Mouse (Mus musculus) limb, embryonic 12.5 days (tissue): ENCODE results near the gene Dis3l. TPM values are rescaled to one million over a fixed set of nuclear protein-coding genes. Genes with fewer than 3 reads are reported as not detected.
A peak's percentile ranks its signal among the peaks of the same experiment; 100 is the strongest.
"Not testable (repeated sequence)": the region's sequence is repeated elsewhere in the genome, so short reads cannot be mapped to it uniquely, and the experiment has no call there.

Experiments
- ATAC-seq: fragments of 200-750 bp; cut with Nextera tagmentation; 2 replicates; pipeline ENCODE4 v1.8.0; 2017; ENCODE audit warnings: low read depth, moderate TSS enrichment; ENCODE audit not compliant: insufficient number of reproducible peaks, insufficient read depth, low FRiP score, low TSS enrichment
- H3K27ac ChIP-seq: fragments of 300-500 bp; sonication (generic); 2 replicates; pipeline ENCODE4 v1.5.1; 2016; ENCODE audit warnings: mild to moderate bottlenecking, moderate library complexity
- H3K27me3 ChIP-seq: fragments of 300-500 bp; sonication (generic); 2 replicates; pipeline ENCODE4 v1.6.1; 2016; ENCODE audit warnings: mild to moderate bottlenecking, moderate library complexity
- H3K36me3 ChIP-seq: fragments of 300-500 bp; sonication (generic); 2 replicates; pipeline ENCODE4 v1.6.1; 2016; ENCODE audit warnings: mild to moderate bottlenecking, moderate library complexity
- H3K4me1 ChIP-seq: fragments of 300-500 bp; sonication (generic); replicated peaks from 2 replicates; pipeline ENCODE4 v1.6.1; 2016
- H3K4me2 ChIP-seq: fragments of 300-500 bp; sonication (generic); 2 replicates; pipeline ENCODE4 v1.6.1; 2016; ENCODE audit warnings: mild to moderate bottlenecking, moderate library complexity
- H3K4me3 ChIP-seq: fragments of 300-500 bp; sonication (generic); replicated peaks from 2 replicates; pipeline ENCODE4 v1.5.1; 2016; ENCODE audit warnings: mild to moderate bottlenecking
- H3K9ac ChIP-seq: fragments of 300-500 bp; sonication (generic); replicated peaks from 2 replicates; pipeline ENCODE4 v1.6.1; 2016; ENCODE audit warnings: mild to moderate bottlenecking, moderate library complexity
- H3K9me3 ChIP-seq: fragments of 300-500 bp; sonication (generic); 2 replicates; pipeline ENCODE4 v1.6.1; 2016; ENCODE audit warnings: mild to moderate bottlenecking, moderate library complexity
- WGBS: fragments of 180-500 bp; shearing (Covaris S2); methylation state at CpG from one replicate; pipeline ENCODE4 v1.1.7; 2016; 5-methylcytosine and 5-hydroxymethylcytosine counted together
- polyA plus RNA-seq: library from polyadenylated mRNA; unstranded; fragments of >200 nt; fragmentation: Nextera tagmentation; extraction: Ambion mirVana; gene quantifications from 2 replicates; pipeline ENCODE4 v1.2.1, GENCODE M21; 2016

The Dis3l gene
- polyA plus RNA-seq, 1 experiment from 2014 or later: 22.5 TPM

DNA sequence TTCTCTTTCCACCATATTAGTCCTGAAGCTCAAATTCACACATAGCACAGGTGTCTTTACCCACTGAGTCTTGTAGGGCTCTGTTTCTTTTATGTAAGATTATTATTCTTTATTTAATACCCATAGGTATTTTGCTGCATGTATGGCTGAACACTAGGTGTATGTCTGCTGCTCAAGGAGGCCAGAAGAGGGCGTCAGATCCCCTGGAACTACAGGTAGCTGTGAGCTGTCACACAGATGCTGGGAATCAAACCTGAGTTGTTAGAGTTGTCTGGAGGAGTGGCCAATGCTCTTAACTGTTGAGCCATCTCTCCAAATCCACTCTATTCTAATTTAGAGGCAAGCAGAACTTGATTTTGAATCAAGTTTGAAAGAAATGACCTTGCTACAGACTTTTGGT, 29.0 kb downstream of the Dis3l start:
- Histone ChIP-seq H3K4me1 (no peaks in the 10 kb centered on the region), H3K27ac (no peak overlapping the region), H3K9ac (no peak overlapping the region), H3K36me3 (peaks cover 65% of the 10 kb centered on the region), H3K4me2 (no peak overlapping the region), H3K9me3 (no peaks in the 10 kb centered on the region), H3K4me3 (no peak overlapping the region), H3K27me3 (no peaks in the 10 kb centered on the region)
- 33% methylated on average over 1 of the region's 1 CpGs for WGBS
- ATAC-seq: no peak

GRCm38 (mm10) chr9:64310996-64311785, 29.9 kb downstream of the Dis3l start:
- ATAC-seq: no peak
- WGBS: 71% methylated on average over 16 of the region's 16 CpGs
- no peak overlapping the region for H3K4me3 ChIP-seq
- H3K9me3 ChIP-seq: no peaks in the 10 kb centered on the region
- H3K4me1 ChIP-seq: no peaks in the 10 kb centered on the region
- H3K4me2 ChIP-seq: no peak overlapping the region
- H3K9ac ChIP-seq: no peak overlapping the region
- H3K27me3 ChIP-seq: no peaks in the 10 kb centered on the region
- H3K36me3 ChIP-seq: peaks cover 68% of the 10 kb centered on the region
- H3K27ac ChIP-seq: no peak overlapping the region

DNA sequence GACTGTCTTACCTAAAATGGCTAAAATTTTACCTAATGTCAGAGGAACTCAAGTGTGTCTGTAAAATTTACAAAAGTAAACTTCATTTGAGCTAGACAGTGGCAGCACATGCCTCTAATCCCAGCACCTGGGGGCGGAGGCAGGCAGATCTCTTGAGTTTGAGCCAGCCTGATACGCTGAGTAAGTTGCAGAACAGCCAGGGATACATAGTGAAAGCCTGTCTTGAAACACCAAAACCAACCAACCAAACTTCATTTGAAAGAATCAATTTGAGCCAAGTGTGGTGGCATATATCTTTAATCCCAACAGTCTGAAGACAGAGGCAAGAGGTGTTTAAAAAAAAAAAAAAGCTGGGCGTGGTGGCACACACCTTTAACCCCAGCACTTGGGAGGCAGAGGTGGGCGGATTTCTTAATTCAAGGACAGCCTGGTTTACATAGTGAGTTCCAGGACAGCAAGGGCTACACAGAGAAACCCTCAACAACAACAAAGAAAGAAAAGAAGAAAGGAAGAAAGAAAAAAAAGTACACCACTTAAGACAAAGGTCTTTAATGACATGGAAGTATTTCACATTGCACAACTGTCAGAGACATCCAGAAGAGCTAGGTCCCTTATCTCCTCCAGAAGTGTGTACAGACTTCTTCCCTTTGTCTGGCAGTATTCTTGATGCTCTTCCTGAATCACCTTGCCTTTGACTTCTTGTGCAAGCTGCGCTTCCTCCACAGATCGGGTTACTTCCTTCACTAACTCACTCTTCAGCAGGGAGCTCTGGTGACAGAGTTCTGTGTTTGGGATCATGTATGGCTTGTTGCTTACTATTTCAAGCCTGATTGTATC, 34.4 kb downstream of the Dis3l start:
- Histone ChIP-seq H3K36me3 (peaks cover 80% of the 10 kb centered on the region), H3K4me3 (no peak overlapping the region), H3K27ac (no peak overlapping the region), H3K4me1 (no peaks in the 10 kb centered on the region), H3K4me2 (no peak overlapping the region), H3K9me3 (no peaks in the 10 kb centered on the region), H3K9ac (no peak overlapping the region), H3K27me3 (no peaks in the 10 kb centered on the region)
- WGBS: 83% methylated on average over 6 of the region's 6 CpGs
- no peak for ATAC-seq

DNA sequence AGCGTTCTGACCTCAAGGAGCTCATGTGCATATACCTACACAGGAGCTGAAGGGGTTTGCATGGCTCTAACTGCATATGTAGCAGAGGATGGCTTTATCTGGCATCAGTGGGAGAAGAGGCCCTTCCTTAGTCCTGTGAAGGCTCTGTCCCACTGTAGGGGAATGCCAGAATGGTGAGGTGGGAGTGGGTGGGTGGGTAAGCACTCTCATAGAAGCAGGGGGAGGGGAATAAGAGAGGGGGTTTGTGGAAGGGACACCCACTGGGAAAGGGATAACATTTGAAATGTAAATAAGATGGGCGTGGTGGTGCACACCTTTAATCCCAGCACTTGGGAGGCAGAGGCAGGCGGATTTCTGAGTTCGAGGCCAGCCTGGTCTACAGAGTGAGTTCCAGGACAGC, 38.0 kb downstream of the Dis3l start:
- H3K9me3 ChIP-seq, H3K4me1 ChIP-seq, ATAC-seq, H3K9ac ChIP-seq, H3K27ac ChIP-seq, H3K4me3 ChIP-seq, H3K27me3 ChIP-seq, H3K4me2 ChIP-seq: not testable (repeated sequence)
- 95% methylated on average over 4 of the region's 4 CpGs for WGBS
- peaks cover 84% of the 10 kb centered on the region for H3K36me3 ChIP-seq

DNA sequence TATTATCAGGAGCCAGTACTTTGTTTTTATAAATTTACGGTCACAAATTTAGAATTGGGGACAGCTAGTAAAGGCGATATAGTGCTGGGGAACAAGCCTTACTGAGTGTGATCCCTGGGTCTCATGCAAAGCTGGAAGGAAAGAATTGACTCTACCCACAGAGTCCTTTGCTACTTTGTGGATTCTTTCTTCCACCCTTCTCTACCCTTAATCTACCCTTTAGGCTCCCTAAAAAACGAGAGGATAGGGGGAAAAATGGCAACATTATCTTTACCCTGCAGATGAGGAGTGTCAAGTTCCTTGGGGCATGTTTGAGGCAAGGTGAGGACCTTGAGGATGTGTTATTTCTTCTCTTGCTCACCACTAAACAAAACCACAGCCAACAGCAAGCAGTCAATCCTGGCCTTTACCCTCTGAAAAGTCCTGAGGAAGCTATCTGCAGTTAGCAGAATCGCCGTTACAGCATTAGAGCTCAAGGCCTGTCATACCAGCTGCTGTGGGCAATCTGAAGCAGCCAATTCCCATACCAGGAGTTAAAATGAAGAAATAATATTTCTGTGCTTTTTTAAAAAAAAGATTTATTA, 58.6 kb downstream of the Dis3l start:
- ATAC-seq: no peak

DNA sequence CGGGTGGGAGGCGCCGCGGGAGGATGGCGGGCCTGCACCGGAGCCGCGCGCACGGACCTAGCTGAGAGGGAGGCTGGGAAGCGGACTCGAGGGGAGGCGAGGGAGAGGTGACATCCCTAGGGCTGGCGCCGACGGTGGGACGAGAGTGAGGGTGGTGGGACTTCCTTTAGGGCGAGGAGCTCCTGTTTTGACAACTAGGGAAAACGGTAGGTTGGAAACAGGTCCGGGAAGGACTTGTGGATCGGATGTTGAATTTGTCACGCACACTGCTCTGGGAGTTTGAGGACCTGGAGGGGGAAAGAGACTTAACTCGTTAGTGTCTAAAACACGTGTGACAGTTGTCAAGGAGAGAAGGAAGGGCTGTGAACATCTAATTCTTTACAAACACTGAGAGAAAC, 59.3 kb downstream of the Dis3l start:
- Histone ChIP-seq H3K4me2 (peak overlapping the region; percentile 70), H3K27ac (peak overlapping the region; percentile 99), H3K4me1 (peaks cover 7% of the 10 kb centered on the region), H3K4me3 (peak overlapping the region; percentile 78), H3K9ac (peak overlapping the region; percentile 97), H3K9me3 (no peaks in the 10 kb centered on the region), H3K36me3 (peaks cover 13% of the 10 kb centered on the region), H3K27me3 (no peaks in the 10 kb centered on the region)
- peak; percentile 88 for ATAC-seq
- 1% methylated on average over 24 of the region's 24 CpGs for WGBS

More for the DNA sequence above, 58.6 kb downstream of the Dis3l start:
- peak overlapping the region; percentile 78 for H3K4me3 ChIP-seq
- peak overlapping the region; percentile 70 for H3K4me2 ChIP-seq
- no peaks in the 10 kb centered on the region for H3K27me3 ChIP-seq
- WGBS: 71% methylated on average over 5 of the region's 5 CpGs
- peaks cover 19% of the 10 kb centered on the region for H3K36me3 ChIP-seq
- H3K9ac ChIP-seq: peak overlapping the region; percentile 97
- peaks cover 7% of the 10 kb centered on the region for H3K4me1 ChIP-seq
- no peak overlapping the region for H3K27ac ChIP-seq
- H3K9me3 ChIP-seq: no peaks in the 10 kb centered on the region

- H3K27ac ChIP-seq: peak within 1 kb of the TSS; percentile 99
- 3% methylated on average over 46 of the region's 46 CpGs for WGBS
- peaks cover 7% of the 10 kb centered on the region for H3K4me1 ChIP-seq
- H3K9me3 ChIP-seq: no peaks in the 10 kb centered on the region
- peak; percentile 85 for ATAC-seq
- H3K36me3 ChIP-seq: peaks cover 12% of the 10 kb centered on the region
- peak within 1 kb of the TSS; percentile 70 for H3K4me2 ChIP-seq
- peak within 1 kb of the TSS; percentile 97 for H3K9ac ChIP-seq
- peak within 1 kb of the TSS; percentile 78 for H3K4me3 ChIP-seq
- no peaks in the 10 kb centered on the region for H3K27me3 ChIP-seq
Measured at GRCm38 (mm10) chr9:64281105-64281780, 59.8 kb downstream of the Dis3l start, which contains the start of gene Tipin. Tipin (plus strand) TSS chr9:64281581.

- H3K9ac ChIP-seq: no peak overlapping the region
- H3K27me3 ChIP-seq: no peaks in the 10 kb centered on the region
- ATAC-seq: no peak
- peaks cover 3% of the 10 kb centered on the region; the same call in 1 of the 2 replicates for H3K36me3 ChIP-seq
- WGBS: 93% methylated on average over 6 of the region's 6 CpGs
- H3K4me3 ChIP-seq: no peak overlapping the region
- H3K27ac ChIP-seq: no peak overlapping the region
- H3K4me1 ChIP-seq: peaks cover 7% of the 10 kb centered on the region
- H3K4me2 ChIP-seq: no peak overlapping the region
- no peaks in the 10 kb centered on the region for H3K9me3 ChIP-seq
Measured at GRCm38 (mm10) chr9:64278665-64279310, 62.3 kb downstream of the Dis3l start.

DNA sequence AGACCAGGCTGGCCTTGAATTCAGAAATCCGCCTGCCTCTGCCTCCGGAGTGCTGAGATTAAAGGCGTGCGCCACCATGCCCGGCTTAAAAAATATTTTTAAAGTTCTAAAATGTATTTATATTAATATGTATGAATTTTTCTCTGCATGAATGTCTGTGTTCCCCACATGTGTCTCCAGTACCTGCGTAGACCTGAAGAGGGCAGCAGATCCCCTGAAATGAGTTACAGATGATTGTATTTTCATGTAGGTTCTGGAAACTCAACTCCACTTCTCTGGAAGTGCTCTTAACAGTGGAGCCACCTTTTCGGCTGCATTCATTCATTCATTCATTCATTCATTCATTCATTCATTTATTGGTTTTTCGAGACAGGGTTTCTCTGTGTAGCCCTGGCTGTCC, 63.4 kb downstream of the Dis3l start:
- Histone ChIP-seq H3K4me3 (no peak overlapping the region), H3K4me2 (no peak overlapping the region), H3K27me3 (no peaks in the 10 kb centered on the region), H3K9me3 (no peaks in the 10 kb centered on the region), H3K4me1 (peaks cover 7% of the 10 kb centered on the region), H3K9ac (no peak overlapping the region), H3K27ac (no peak overlapping the region), H3K36me3 (no peaks in the 10 kb centered on the region)
- 62% methylated on average over 8 of the region's 8 CpGs for WGBS
- ATAC-seq: no peak

GRCm38 (mm10) chr9:64274919-64275318, 66.2 kb downstream of the Dis3l start:
- no peaks in the 10 kb centered on the region for H3K36me3 ChIP-seq
- no peak overlapping the region for H3K27ac ChIP-seq
- no peak for ATAC-seq
- H3K27me3 ChIP-seq: no peaks in the 10 kb centered on the region
- H3K4me1 ChIP-seq: no peaks in the 10 kb centered on the region
- H3K4me3 ChIP-seq: no peak overlapping the region
- WGBS: 60% methylated on average over 1 of the region's 1 CpGs
- H3K4me2 ChIP-seq: no peak overlapping the region
- H3K9ac ChIP-seq: no peak overlapping the region
- H3K9me3 ChIP-seq: no peaks in the 10 kb centered on the region
